Mouse (Mus musculus) liver, embryonic 14.5 days (tissue): ENCODE data around the gene Smap2.

ENCODE experiments used
- CTCF ChIP-seq: IDR thresholded peaks from 2 replicates; pipeline ENCODE4 v1.5.1; 2016; ENCODE audit warnings: antibody characterized with exemption, low read depth, control low read depth
- EP300 ChIP-seq: IDR thresholded peaks from 2 replicates; pipeline ENCODE4 v1.6.1; 2016; ENCODE audit warnings: antibody characterized with exemption, low read depth

GRCm38 (mm10) chr4:121028146-121028545 is 11.1 kb upstream of the Smap2 start:
- TF ChIP-seq CTCF (no peak), EP300 (no peak)
